Comparison of ENCODE assay signal across 2 mouse cellular contexts in genomic region chr2:148681461-148681891, GRCm38 (mm10).
A peak's percentile ranks its signal among the peaks of the same experiment; 100 is the strongest.
TF ChIP-seq lines count a peak whose summit lies in the region.

No protein-coding gene starts in this region.

TF ChIP-seq in CH12.LX, 34 proteins besides CTCF, POLR2A, EP300 and RAD21:
- TF ChIP-seq TBP (conservative IDR thresholded peaks at IDR 0.05; ENCODE audit: low read depth, low read length) (no peak), JUND (conservative IDR thresholded peaks at IDR 0.05; ENCODE audit: low read depth, low read length) (no peak), NELFE (IDR thresholded peaks at IDR 0.05; ENCODE audit: low read depth, low read length) (no peak), KAT2A (IDR thresholded peaks at IDR 0.05; ENCODE audit: insufficient replicate concordance, low read length) (no peak), SIN3A (IDR thresholded peaks at IDR 0.05; ENCODE audit: low read length) (no peak), PAX5 (IDR thresholded peaks at IDR 0.05; ENCODE audit: low read length) (no peak), HCFC1 (IDR thresholded peaks at IDR 0.05; ENCODE audit: low read depth, low read length) (no peak), ZKSCAN1 (IDR thresholded peaks at IDR 0.05; ENCODE audit: borderline replicate concordance, low read depth, low read length) (no peak), GABPA (IDR thresholded peaks at IDR 0.05; ENCODE audit: insufficient replicate concordance, low read depth, low read length) (no peak), USF2 (conservative IDR thresholded peaks at IDR 0.05; ENCODE audit: low read depth, low read length) (no peak), IRF4 (IDR thresholded peaks at IDR 0.05; ENCODE audit: low read depth, low read length) (0 out of 2 replicates have a peak, but pooled peaks have one; percentile 25), USF1 (IDR thresholded peaks at IDR 0.05; ENCODE audit: low read depth, low read length) (no peak), MAZ (IDR thresholded peaks at IDR 0.05; ENCODE audit: low read depth, low read length) (no peak), SMC3 (IDR thresholded peaks at IDR 0.05; ENCODE audit: low read depth, low read length) (no peak), ELF1 (IDR thresholded peaks at IDR 0.05; ENCODE audit: low read depth, low read length) (no peak), CHD1 (IDR thresholded peaks at IDR 0.05; ENCODE audit: low read depth, low read length) (0 out of 2 replicates have a peak, but pooled peaks have one; percentile 1), POLR2AphosphoS2 (IDR thresholded peaks at IDR 0.05; ENCODE audit: low read depth, low read length) (no peak), MAFK (IDR thresholded peaks at IDR 0.05; ENCODE audit: insufficient replicate concordance, low read length) (no peak), MYC (IDR thresholded peaks at IDR 0.05; ENCODE audit: low read depth, low read length) (no peak), MEF2A (IDR thresholded peaks at IDR 0.05; ENCODE audit: borderline replicate concordance, low read depth, low read length) (peak; percentile 51; the same call in 1 of the 2 replicates), ZC3H11A (IDR thresholded peaks at IDR 0.05; ENCODE audit: low read depth, low read length) (no peak), MXI1 (IDR thresholded peaks at IDR 0.05; ENCODE audit: low read depth, low read length) (no peak)

TF ChIP-seq in myocyte, 11 proteins besides CTCF, POLR2A, EP300 and RAD21 (continued from another document):
- no peak for TF ChIP-seq CEBPB (IDR thresholded peaks at IDR 0.05; ENCODE audit: insufficient read depth, poor library complexity, severe bottlenecking)
- no peak for TF ChIP-seq REST (IDR thresholded peaks at IDR 0.05; ENCODE audit: insufficient read depth, insufficient read length)
- TF ChIP-seq MYOD1 (IDR thresholded peaks at IDR 0.05; ENCODE audit: control insufficient read depth in 1 of 3, insufficient read length in 2 of 3, low read depth in 2 of 3): peak; percentile 61 to 93 (median 87)
- TF ChIP-seq POLR2AphosphoS2 (IDR thresholded peaks at IDR 0.05; ENCODE audit: insufficient read length, low read depth): no peak
- TF ChIP-seq MYOG (IDR thresholded peaks at IDR 0.05; ENCODE audit: control insufficient read depth in 1 of 3, insufficient read depth in 1 of 3, insufficient read length in 2 of 3, low read depth in 2 of 3): peak in 2 of 3 experiments; percentile 54 to 76
- no peak for TF ChIP-seq TCF3 (IDR thresholded peaks at IDR 0.05; ENCODE audit: insufficient read length, low read depth)
- no peak for TF ChIP-seq SRF (IDR thresholded peaks at IDR 0.05; ENCODE audit: control insufficient read depth, insufficient read length, low read depth)
- no peak for TF ChIP-seq E2F4 (IDR thresholded peaks at IDR 0.05; ENCODE audit: insufficient read depth)
- TF ChIP-seq MAX (IDR thresholded peaks at IDR 0.05; ENCODE audit: low read depth): no peak
- no peak for TF ChIP-seq TCF12 (IDR thresholded peaks at IDR 0.05; ENCODE audit: insufficient read depth, poor library complexity, severe bottlenecking)
